Mouse (Mus musculus): ENCODE data around the gene Pygl. TPM values are rescaled to one million over a fixed set of nuclear protein-coding genes. Genes with fewer than 3 reads are reported as not detected.
"Not testable (repeated sequence)": the region's sequence is repeated elsewhere in the genome, so short reads cannot be mapped to it uniquely, and the experiment has no call there.

The Pygl gene
- polyA plus RNA-seq, 1 experiment from 2014 or later, result 9.2 TPM

DNA sequence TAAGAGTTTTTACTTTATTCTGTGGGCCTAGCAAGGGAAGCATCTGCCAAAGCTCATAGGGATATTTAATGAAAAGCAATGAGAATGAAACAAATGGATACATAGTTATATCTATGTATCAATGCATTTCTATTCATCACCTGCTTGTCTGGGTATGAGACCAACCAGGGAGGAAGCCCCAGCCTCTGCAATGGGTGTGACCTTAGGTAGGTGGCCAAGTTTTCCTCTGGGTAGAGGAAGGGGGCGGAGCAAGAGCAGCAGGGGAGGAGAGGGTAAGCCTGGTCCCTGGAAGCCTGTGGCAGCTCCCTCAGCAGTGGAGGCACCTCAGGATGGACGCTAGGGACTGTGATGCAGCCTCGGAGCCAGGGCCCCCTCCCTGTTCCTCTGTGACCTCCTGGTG is 77.4 kb downstream of the Pygl start, which contains the start of gene Abhd12b:
Gene Abhd12b, plus strand, starts transcription at position 301 of the 400 bp plus-strand sequence.
- 53% methylated on average over 3 of the region's 3 CpGs for WGBS
- Histone ChIP-seq H3K36me3 (replicated peaks; ENCODE audit: control insufficient read depth, insufficient read depth) (no peaks in the 10 kb centered on the region), H3K4me3 (replicated peaks; ENCODE audit: low read length) (no peak within 1 kb of the TSS)

DNA sequence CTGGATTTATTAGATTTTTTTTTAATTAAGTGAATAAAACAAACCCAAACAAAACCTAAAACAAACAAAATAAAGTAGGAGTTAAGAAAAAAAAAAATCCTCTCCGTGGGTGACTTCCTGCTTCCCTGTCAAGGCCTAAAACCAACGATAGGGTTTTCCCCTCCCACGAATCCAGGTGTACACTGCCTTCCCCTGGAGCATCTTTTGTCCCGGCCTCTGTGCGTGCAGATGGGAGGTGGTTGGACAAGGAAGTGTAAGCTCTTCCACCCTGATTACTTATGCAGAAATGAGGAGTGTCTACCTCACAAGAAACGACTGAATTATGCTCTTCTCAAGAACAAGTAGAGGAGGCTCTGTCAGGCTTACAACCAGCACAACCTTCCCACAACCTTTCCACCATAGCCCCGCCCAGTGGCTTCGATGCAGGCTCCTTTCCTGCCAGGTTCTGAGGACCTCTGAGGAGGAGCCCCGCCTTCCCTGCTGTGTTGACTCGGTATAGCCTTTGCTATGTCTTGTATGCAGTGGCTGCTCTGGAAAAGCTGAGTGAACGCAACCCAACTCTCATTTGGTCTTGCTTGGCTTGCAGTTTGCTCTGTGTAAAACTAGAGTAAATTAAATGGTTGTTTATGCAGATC is 82.5 kb downstream of the Pygl start:
- Histone ChIP-seq H3K4me2 (replicated peaks) (peak overlapping the region; percentile 46), H3K4me1 (replicated peaks; ENCODE audit: control insufficient read depth, insufficient read depth, low read length) (no peaks in the 10 kb centered on the region; the same call in 1 of the 2 replicates), H3K4me3 (replicated peaks; ENCODE audit: low read length) (no peak overlapping the region), H3K9ac (peak overlapping the region; percentile 29; the same call in 1 of the 2 replicates), H3K9me3 (ENCODE audit: control insufficient read depth, low read length) (no peaks in the 10 kb centered on the region), H3K27me3 (ENCODE audit: control insufficient read depth, insufficient read depth, low read length) (no peaks in the 10 kb centered on the region), H3K36me3 (replicated peaks; ENCODE audit: control insufficient read depth, insufficient read depth) (no peaks in the 10 kb centered on the region), H3K27ac (peak overlapping the region; percentile 66)
- DNase-seq (ENCODE audit: low spot score) (no peak), ATAC-seq (ENCODE audit: low FRiP score) (no peak; the same call in 1 of the 2 replicates)
- WGBS, result 12% methylated on average over 11 of the region's 11 CpGs

More for the DNA sequence above, 77.4 kb downstream of the Pygl start, which contains the start of gene Abhd12b:
- H3K27ac ChIP-seq, result no peak within 1 kb of the TSS
- H3K9me3 ChIP-seq (ENCODE audit: control insufficient read depth, low read length), result no peaks in the 10 kb centered on the region
- no peak within 1 kb of the TSS for H3K9ac ChIP-seq
- no peaks in the 10 kb centered on the region for H3K27me3 ChIP-seq (ENCODE audit: control insufficient read depth, insufficient read depth, low read length)
- no peak within 1 kb of the TSS for H3K4me2 ChIP-seq (replicated peaks)
- DNase-seq (ENCODE audit: low spot score) (no peak), ATAC-seq (ENCODE audit: low FRiP score) (no peak)
- no peaks in the 10 kb centered on the region for H3K4me1 ChIP-seq (replicated peaks; ENCODE audit: control insufficient read depth, insufficient read depth, low read length)

DNA sequence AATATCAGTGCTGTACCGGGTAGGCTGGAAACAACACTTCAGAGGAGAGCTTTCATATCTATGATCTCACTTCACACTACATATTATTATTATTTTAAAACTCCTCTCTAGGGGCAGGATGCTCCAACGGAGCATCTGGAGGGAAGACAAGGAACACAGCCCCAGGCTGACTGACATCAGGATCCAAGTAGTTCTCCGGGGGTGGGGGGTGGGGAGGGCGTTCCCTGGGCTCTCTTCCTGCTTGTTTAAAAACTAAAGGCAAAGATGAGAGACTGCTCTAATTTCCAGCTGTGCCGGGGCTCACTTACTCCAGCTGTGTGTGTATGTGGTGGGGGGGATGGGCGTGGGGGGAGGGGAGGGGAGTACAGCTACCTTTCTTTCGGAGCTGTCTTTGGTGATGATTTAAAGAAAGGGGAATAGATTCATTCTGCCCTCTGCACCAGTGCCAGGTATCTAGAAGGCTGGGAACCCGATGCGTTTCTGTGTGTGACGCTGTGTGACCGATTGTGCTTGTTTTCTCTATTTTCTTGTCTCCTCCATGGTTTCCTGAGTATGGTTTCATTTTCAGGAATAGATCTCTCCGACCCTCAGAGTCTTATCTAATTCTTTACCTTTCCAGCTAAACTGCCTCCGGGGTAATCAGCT is 83.2 kb downstream of the Pygl start:
- Histone ChIP-seq H3K4me3 (replicated peaks; ENCODE audit: low read length) (peak overlapping the region; percentile 17; the same call in 1 of the 2 replicates), H3K4me2 (replicated peaks) (peak overlapping the region; percentile 46), H3K27me3 (ENCODE audit: control insufficient read depth, insufficient read depth, low read length) (no peaks in the 10 kb centered on the region), H3K9ac (peak overlapping the region; percentile 29; the same call in 1 of the 2 replicates), H3K27ac (peak overlapping the region; percentile 66), H3K9me3 (ENCODE audit: control insufficient read depth, low read length) (no peaks in the 10 kb centered on the region), H3K36me3 (replicated peaks; ENCODE audit: control insufficient read depth, insufficient read depth) (no peaks in the 10 kb centered on the region), H3K4me1 (replicated peaks; ENCODE audit: control insufficient read depth, insufficient read depth, low read length) (no peaks in the 10 kb centered on the region; the same call in 1 of the 2 replicates)
- WGBS, result 8% methylated on average over 13 of the region's 13 CpGs
- DNase-seq (ENCODE audit: low spot score) (no peak), ATAC-seq (ENCODE audit: low FRiP score) (peak; percentile 22; the same call in 1 of the 2 replicates)

DNA sequence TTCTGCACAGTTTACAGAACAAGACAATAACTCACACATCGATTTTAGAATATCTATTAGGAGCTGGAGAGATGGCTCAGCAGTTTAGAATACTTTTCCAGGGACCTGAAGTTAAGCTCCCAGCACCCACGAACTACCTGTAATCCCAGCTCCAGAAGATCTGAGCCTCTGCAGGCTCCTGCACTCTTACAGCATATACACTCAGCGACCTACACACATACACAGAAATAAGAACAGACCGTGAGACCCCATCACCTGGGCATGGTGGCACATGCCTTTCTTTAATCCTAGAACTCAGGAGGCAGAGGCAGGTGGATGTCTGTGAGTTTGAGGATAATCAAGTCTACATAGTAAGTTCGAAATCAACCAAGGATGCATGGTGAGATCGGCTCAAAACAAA is 85.7 kb downstream of the Pygl start:
- Histone ChIP-seq H3K9ac (no peak overlapping the region), H3K4me2 (replicated peaks) (no peak overlapping the region), H3K36me3 (replicated peaks; ENCODE audit: control insufficient read depth, insufficient read depth) (no peaks in the 10 kb centered on the region), H3K4me3 (replicated peaks; ENCODE audit: low read length) (no peak overlapping the region), H3K27me3 (ENCODE audit: control insufficient read depth, insufficient read depth, low read length) (no peaks in the 10 kb centered on the region), H3K27ac (no peak overlapping the region), H3K9me3 (ENCODE audit: control insufficient read depth, low read length) (no peaks in the 10 kb centered on the region), H3K4me1 (replicated peaks; ENCODE audit: control insufficient read depth, insufficient read depth, low read length) (no peaks in the 10 kb centered on the region; the same call in 1 of the 2 replicates)
- 91% methylated on average over 6 of the region's 6 CpGs for WGBS
- ATAC-seq (ENCODE audit: low FRiP score) (no peak), DNase-seq (ENCODE audit: low spot score) (no peak)

DNA sequence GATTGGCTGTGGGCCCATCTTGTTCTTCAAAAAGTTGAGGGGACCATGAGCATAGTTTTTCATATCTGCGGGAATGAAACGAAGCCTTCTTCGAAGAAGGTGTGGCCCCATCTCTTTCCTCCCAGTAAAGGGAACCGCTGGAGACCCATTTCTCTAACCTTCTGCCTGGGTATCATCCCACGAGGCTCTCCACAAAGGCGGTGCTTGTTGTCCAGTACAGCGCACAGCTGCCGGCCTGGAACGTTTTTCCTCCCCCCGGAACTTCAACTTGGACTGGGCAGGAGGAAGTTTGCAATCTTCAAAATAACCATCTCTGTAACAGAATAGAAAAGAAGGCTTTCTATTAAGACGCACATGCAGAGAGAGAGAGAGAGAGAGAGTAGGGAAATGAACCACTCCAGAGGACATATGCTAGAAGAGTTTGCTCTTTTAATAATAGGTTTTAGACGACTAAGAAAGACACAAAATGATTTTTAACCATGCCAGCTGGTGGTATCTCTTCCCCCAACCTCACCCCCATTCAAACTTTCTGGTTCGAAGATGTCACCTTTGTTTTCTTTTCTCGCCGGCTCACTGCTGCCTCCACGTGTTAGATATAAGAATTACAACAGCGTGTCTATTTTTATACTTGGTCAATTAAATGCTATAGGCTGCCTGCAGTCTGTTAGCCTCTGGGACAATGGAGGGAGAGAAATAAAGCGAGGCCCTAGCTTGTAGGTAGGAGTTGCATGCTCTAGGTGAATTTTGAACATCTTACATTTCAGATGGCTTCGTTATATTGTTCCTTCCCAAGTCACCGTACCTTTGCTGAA is 86.4 kb downstream of the Pygl start:
- Histone ChIP-seq H3K4me3 (replicated peaks; ENCODE audit: low read length) (no peak overlapping the region), H3K9me3 (ENCODE audit: control insufficient read depth, low read length) (no peaks in the 10 kb centered on the region), H3K27me3 (ENCODE audit: control insufficient read depth, insufficient read depth, low read length) (no peaks in the 10 kb centered on the region), H3K9ac (no peak overlapping the region), H3K36me3 (replicated peaks; ENCODE audit: control insufficient read depth, insufficient read depth) (no peaks in the 10 kb centered on the region), H3K4me2 (replicated peaks) (no peak overlapping the region), H3K4me1 (replicated peaks; ENCODE audit: control insufficient read depth, insufficient read depth, low read length) (no peaks in the 10 kb centered on the region; the same call in 1 of the 2 replicates), H3K27ac (peak overlapping the region; percentile 45; the same call in 1 of the 2 replicates)
- ATAC-seq (ENCODE audit: low FRiP score) (no peak), DNase-seq (ENCODE audit: low spot score) (peak; percentile 84)
- 47% methylated on average over 20 of the region's 20 CpGs for WGBS

DNA sequence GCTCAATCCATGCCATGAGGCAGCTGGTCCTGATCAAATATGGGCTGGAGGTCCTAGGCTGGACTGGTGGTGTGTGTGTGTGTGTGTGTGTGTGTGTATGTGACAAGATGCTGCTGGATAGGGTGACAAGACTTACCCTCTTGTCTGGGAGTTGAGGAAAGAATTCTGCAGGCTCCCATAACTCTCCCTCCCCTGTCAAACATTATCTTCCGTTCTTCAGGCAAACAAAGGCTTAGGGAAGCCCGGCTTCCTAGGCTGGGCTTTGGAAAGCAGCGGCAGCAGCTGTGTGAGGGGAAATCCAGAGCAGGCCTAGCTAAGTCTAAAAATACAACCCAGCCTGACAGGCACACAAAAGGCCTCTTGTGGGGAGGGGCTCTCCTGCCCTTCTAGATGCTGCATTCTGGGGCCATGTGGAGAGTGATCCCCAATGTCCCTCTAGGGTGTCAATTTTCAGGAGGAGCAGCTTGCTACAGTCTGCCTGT is 87.1 kb downstream of the Pygl start:
- not testable (repeated sequence) for H3K9me3 ChIP-seq (ENCODE audit: control insufficient read depth, low read length); H3K36me3 ChIP-seq (replicated peaks; ENCODE audit: control insufficient read depth, insufficient read depth); H3K9ac ChIP-seq; H3K4me3 ChIP-seq (replicated peaks; ENCODE audit: low read length); H3K4me2 ChIP-seq (replicated peaks); H3K27me3 ChIP-seq (ENCODE audit: control insufficient read depth, insufficient read depth, low read length); ATAC-seq (ENCODE audit: low FRiP score); DNase-seq (ENCODE audit: low spot score); H3K4me1 ChIP-seq (replicated peaks; ENCODE audit: control insufficient read depth, insufficient read depth, low read length)
- H3K27ac ChIP-seq, result peak overlapping the region; percentile 21; the same call in 1 of the 2 replicates
- 22% methylated on average over 3 of the region's 3 CpGs for WGBS

DNA sequence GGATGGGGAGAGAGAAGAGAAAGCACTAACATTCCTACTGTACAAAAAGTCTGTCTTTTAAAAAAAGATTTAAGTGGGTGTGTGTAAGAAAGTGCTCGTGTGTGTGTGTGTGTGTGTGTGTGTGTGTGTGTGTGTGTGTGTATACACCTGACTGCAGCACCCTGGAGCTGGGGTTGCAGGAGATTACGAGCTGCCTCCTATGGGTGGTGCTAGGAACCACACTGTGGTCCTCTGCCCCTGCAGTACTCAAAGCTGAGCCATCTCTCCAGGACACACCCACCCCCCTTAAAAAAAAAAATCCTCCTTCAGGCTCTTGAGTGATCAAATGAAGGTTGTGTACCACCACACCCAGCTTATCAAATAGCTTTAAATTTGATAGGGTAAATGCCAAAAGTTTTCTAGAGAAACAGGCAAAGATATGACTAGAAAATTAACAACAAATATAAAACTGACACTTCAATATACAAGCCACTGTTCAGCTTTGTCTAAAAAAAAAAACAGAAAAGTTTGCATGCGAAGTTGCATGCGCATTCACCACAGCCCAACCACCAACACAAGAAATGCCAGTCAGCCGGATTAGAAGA is 90.2 kb downstream of the Pygl start:
- H3K9me3 ChIP-seq (ENCODE audit: control insufficient read depth, low read length), result no peaks in the 10 kb centered on the region
- DNase-seq (ENCODE audit: low spot score) (no peak), ATAC-seq (ENCODE audit: low FRiP score) (no peak)
- no peak overlapping the region for H3K9ac ChIP-seq
- no peak overlapping the region for H3K27ac ChIP-seq
- H3K4me1 ChIP-seq (replicated peaks; ENCODE audit: control insufficient read depth, insufficient read depth, low read length), result no peaks in the 10 kb centered on the region
- 91% methylated on average over 5 of the region's 5 CpGs for WGBS
- H3K4me3 ChIP-seq (replicated peaks; ENCODE audit: low read length), result no peak overlapping the region
- no peaks in the 10 kb centered on the region for H3K36me3 ChIP-seq (replicated peaks; ENCODE audit: control insufficient read depth, insufficient read depth)
- H3K4me2 ChIP-seq (replicated peaks), result no peak overlapping the region
- H3K27me3 ChIP-seq (ENCODE audit: control insufficient read depth, insufficient read depth, low read length), result no peaks in the 10 kb centered on the region

Data from hindbrain, embryonic 14.5 days (tissue).